Mouse (Mus musculus) MEL (cell line): Measurements from ENCODE around the gene Psors1c2. TPM values are rescaled to one million over a fixed set of nuclear protein-coding genes. Genes with fewer than 3 reads are reported as not detected.

ENCODE experiments used
- DNase-seq: peaks from one replicate; pipeline ENCODE4 v3.0.0; 2011; ENCODE audit warnings: low read depth, low spot score
- H3K27ac ChIP-seq: 2 replicates; pipeline ENCODE4 v1.5.1; 2012; ENCODE audit warnings: low read depth, mild to moderate bottlenecking, control low read depth, low read length, moderate library complexity; ENCODE audit not compliant: control insufficient read depth
- H3K27me3 ChIP-seq, 2 experiments: fragments of 150-350 bp in 1 of 2; sonication (generic) in 1 of 2; 2 replicates each; pipeline ENCODE4 v1.6.1; 2012; ENCODE audit warnings: low read length in 2 of 2, mild to moderate bottlenecking in 2 of 2, improper control_type of control experiment in 1 of 2, moderate library complexity in 1 of 2; ENCODE audit not compliant: insufficient read depth in 2 of 2, control insufficient read depth in 1 of 2
- H3K36me3 ChIP-seq, 2 experiments: 2 replicates each; pipeline ENCODE4 v1.6.1; 2012 to 2014; ENCODE audit warnings: low read length in 2 of 2, improper control_type of control experiment in 1 of 2, inconsistent platforms in 1 of 2, mild to moderate bottlenecking in 1 of 2; ENCODE audit not compliant: insufficient read depth in 2 of 2, control insufficient read depth in 1 of 2
- H3K4me1 ChIP-seq, 2 experiments: fragments of 150-350 bp in 1 of 2; sonication (generic) in 1 of 2; 2 replicates each; pipeline ENCODE4 v1.6.1; 2012; ENCODE audit warnings: low read length in 2 of 2, improper control_type of control experiment in 1 of 2, mild to moderate bottlenecking in 1 of 2; ENCODE audit not compliant: insufficient read depth in 2 of 2, control insufficient read depth in 1 of 2
- H3K4me3 ChIP-seq, 2 experiments: fragments of 150-350 bp in 1 of 2; sonication (generic) in 1 of 2; 2 replicates each; pipeline ENCODE4 v1.5.1; 2012; ENCODE audit warnings: low read depth in 2 of 2, low read length in 2 of 2, mild to moderate bottlenecking in 2 of 2, moderate library complexity in 2 of 2, control low read depth in 1 of 2, improper control_type of control experiment in 1 of 2; ENCODE audit not compliant: control insufficient read depth in 1 of 2, insufficient read depth in 1 of 2
- H3K79me2 ChIP-seq: 2 replicates; pipeline ENCODE4 v1.6.1; 2012; ENCODE audit warnings: mild to moderate bottlenecking, low read length, moderate library complexity; ENCODE audit not compliant: control insufficient read depth, poor library complexity, insufficient read depth
- H3K9ac ChIP-seq: 2 replicates; pipeline ENCODE4 v1.6.1; 2012; ENCODE audit warnings: low read depth, mild to moderate bottlenecking, control low read depth, low read length, moderate library complexity; ENCODE audit not compliant: control insufficient read depth, poor library complexity, severe bottlenecking
- H3K9me3 ChIP-seq: fragments of 150-350 bp; sonication (generic); replicated peaks from 2 replicates; pipeline ENCODE4 v1.6.1; 2012; ENCODE audit warnings: mild to moderate bottlenecking, low read length, improper control_type of control experiment, moderate library complexity; ENCODE audit not compliant: insufficient read depth
- BHLHE40 ChIP-seq: IDR thresholded peaks from 2 replicates; pipeline ENCODE4 v1.6.1; 2012; ENCODE audit warnings: low read depth, mild to moderate bottlenecking, inconsistent platforms, low read length, improper control_type of control experiment, borderline replicate concordance
- CHD1 ChIP-seq: IDR thresholded peaks from 2 replicates; pipeline ENCODE4 v1.6.1; 2012; ENCODE audit warnings: low read depth, mild to moderate bottlenecking, inconsistent platforms, low read length, improper control_type of control experiment
- CTCF ChIP-seq, 3 experiments: IDR thresholded peaks in 2 of 3; conservative IDR thresholded peaks in 1 of 3; 2 replicates each; pipeline ENCODE4 v1.5.1; 2011 to 2012; ENCODE audit warnings: low read length in 3 of 3, low read depth in 2 of 3, mild to moderate bottlenecking in 2 of 3, improper control_type of control experiment in 1 of 3, inconsistent platforms in 1 of 3, mixed read lengths in 1 of 3, moderate library complexity in 1 of 3; ENCODE audit not compliant: control insufficient read depth in 1 of 3, insufficient read depth in 1 of 3, poor library complexity in 1 of 3, severe bottlenecking in 1 of 3
- E2F4 ChIP-seq: IDR thresholded peaks from 2 replicates; pipeline ENCODE4 v1.6.1; 2011; ENCODE audit warnings: low read depth, low read length, improper control_type of control experiment, borderline replicate concordance
- ELF1 ChIP-seq: IDR thresholded peaks from 2 replicates; pipeline ENCODE4 v1.6.1; 2014; ENCODE audit warnings: low read depth, mild to moderate bottlenecking, inconsistent platforms, low read length, improper control_type of control experiment, moderate library complexity
- EP300 ChIP-seq, 2 experiments: IDR thresholded peaks; 2 replicates each; pipeline ENCODE4 v1.6.1; 2011; ENCODE audit warnings: improper control_type of control experiment in 2 of 2, low read length in 2 of 2, low read depth in 1 of 2, mild to moderate bottlenecking in 1 of 2
- GATA1 ChIP-seq: IDR thresholded peaks from 2 replicates; pipeline ENCODE4 v1.6.1; 2011; ENCODE audit warnings: low read depth, low read length, improper control_type of control experiment
- KAT2A ChIP-seq: conservative IDR thresholded peaks from 2 replicates; pipeline ENCODE4 v1.6.1; 2012; ENCODE audit warnings: low read depth, low read length, improper control_type of control experiment, inconsistent platforms
- MAFK ChIP-seq: IDR thresholded peaks from 2 replicates; pipeline ENCODE4 v1.6.1; 2011; ENCODE audit warnings: low read depth, mild to moderate bottlenecking, low read length, improper control_type of control experiment, borderline replicate concordance
- NELFE ChIP-seq: IDR thresholded peaks from 2 replicates; pipeline ENCODE4 v1.6.1; 2011; ENCODE audit warnings: low read depth, low read length, improper control_type of control experiment
- RAD21 ChIP-seq: IDR thresholded peaks from 2 replicates; pipeline ENCODE4 v1.6.1; 2011; ENCODE audit warnings: mild to moderate bottlenecking, low read depth, low read length, improper control_type of control experiment
- SMC3 ChIP-seq: IDR thresholded peaks from 2 replicates; pipeline ENCODE4 v1.6.1; 2011; ENCODE audit warnings: low read depth, low read length, improper control_type of control experiment
- TBP ChIP-seq: IDR thresholded peaks from 2 replicates; pipeline ENCODE4 v1.8.0; 2011; ENCODE audit warnings: low read depth, low read length, improper control_type of control experiment
- ZC3H11A ChIP-seq: IDR thresholded peaks from 2 replicates; pipeline ENCODE4 v1.6.1; 2012; ENCODE audit warnings: low read depth, mild to moderate bottlenecking, inconsistent platforms, low read length, improper control_type of control experiment
- ZKSCAN1 ChIP-seq: IDR thresholded peaks from 2 replicates; pipeline ENCODE4 v1.6.1; 2012; ENCODE audit warnings: low read depth, mild to moderate bottlenecking, inconsistent platforms, low read length, improper control_type of control experiment, moderate library complexity
- ZNF384 ChIP-seq: IDR thresholded peaks from 2 replicates; pipeline ENCODE4 v1.6.1; 2012; ENCODE audit warnings: low read depth, mild to moderate bottlenecking, inconsistent platforms, low read length, improper control_type of control experiment
- polyA plus RNA-seq, 2 experiments: library from polyadenylated mRNA; stranded (reverse) in 1 of 2; unstranded in 1 of 2; fragments of >175 nt in 1 of 2; fragments of >200 nt in 1 of 2; gene quantifications; 2 replicates each; pipeline versions ENCODE4 v1.2.1 to v1.2.4; 2012; ENCODE audit warnings: low replicate concordance in 2 of 2, low read depth in 1 of 2; ENCODE audit not compliant: insufficient read length in 2 of 2, insufficient read depth in 1 of 2, missing spikeins in 1 of 2
- total RNA-seq: library from RNA; depleted of rRNA; stranded (reverse); fragments of 300-350 nt; gene quantifications from 2 replicates; pipeline ENCODE4 v1.2.3, GENCODE M21; 2012; rRNA removed

Psors1c2 gene
- total RNA-seq, result 0.20 and 0.27 TPM in 2 replicates
- polyA plus RNA-seq, result 1 to 10 TPM in 1 of 2 experiments, not detected in 1; 1.3 TPM

GRCm38 (mm10) chr17:35532901-35533300 lies at the start of gene Psors1c2:
Psors1c2 (plus strand) TSS chr17:35533201.
- no peak for DNase-seq
- H3K9ac ChIP-seq, result no peak within 1 kb of the TSS
- TF ChIP-seq EP300 (IDR thresholded peaks at IDR 0.05; ENCODE audit: low read depth in 1 of 2, low read length in 2 of 2) (no peak), CHD1 (no peak), E2F4 (no peak), NELFE (no peak), ELF1 (no peak), ZNF384 (no peak), MAFK (no peak)
- TF ChIP-seq, all 39 proteins: peak for 0
- Histone ChIP-seq H3K4me1 (peaks cover 0 to 3% of the 10 kb centered on the region in 2 experiments; a peak in 2 of 4 replicates), H3K27me3 (no peaks in the 10 kb centered on the region), H3K36me3 (peaks cover 0 to 2% of the 10 kb centered on the region in 2 experiments; a peak in 1 of 4 replicates), H3K79me2 (no peaks in the 10 kb centered on the region), H3K27ac (no peak within 1 kb of the TSS), H3K9me3 (no peaks in the 10 kb centered on the region), H3K4me3 (no peak within 1 kb of the TSS)

- H3K9me3 ChIP-seq, result no peaks in the 10 kb centered on the region
- TF ChIP-seq ZKSCAN1, result no peak
- no peak for TF ChIP-seq KAT2A
- TF ChIP-seq MAFK, result no peak
- TF ChIP-seq ZC3H11A, result peak; percentile 56
- TF ChIP-seq TBP, result no peak
- TF ChIP-seq SMC3, result peak; percentile 57
- TF ChIP-seq CTCF (IDR thresholded peaks at IDR 0.05 in 2 of 3, conservative IDR thresholded peaks at IDR 0.05 in 1 of 3; ENCODE audit: control insufficient read depth in 1 of 3, insufficient read depth in 1 of 3, low read depth in 2 of 3, low read length in 3 of 3, poor library complexity in 1 of 3, severe bottlenecking in 1 of 3), result peak; percentile 83 to 97 (median 95)
- no peak for TF ChIP-seq GATA1
- TF ChIP-seq BHLHE40, result no peak
- no peak for TF ChIP-seq NELFE
- peak; percentile 85 for TF ChIP-seq RAD21
- no peaks in the 10 kb centered on the region for H3K36me3 ChIP-seq
- H3K27me3 ChIP-seq, result no peaks in the 10 kb centered on the region
- DNase-seq, result peak; percentile 63
- no peak overlapping the region for H3K9ac ChIP-seq
- no peak overlapping the region for H3K27ac ChIP-seq
- no peak overlapping the region for H3K4me3 ChIP-seq
- H3K4me1 ChIP-seq, result no peaks in the 10 kb centered on the region
- no peaks in the 10 kb centered on the region for H3K79me2 ChIP-seq
Observed at GRCm38 (mm10) chr17:35484066-35484465, 48.9 kb upstream of the Psors1c2 start.
